Mouse (Mus musculus) urinary bladder, postnatal 36 days (tissue): Measurements from ENCODE around the gene Btn1a1.

Experiments used
- DNase-seq, 2 experiments: peaks; one replicate each; pipeline ENCODE4 v3.0.0; 2022; ENCODE audit warnings: low spot score in 2 of 2, mixed read lengths in 1 of 2

Btn1a1 gene

GRCm38 (mm10) chr13:23483153-23483552, 17.5 kb upstream of the Btn1a1 start:
- DNase-seq, result no peak

GRCm38 (mm10) chr13:23475658-23476057, 10.0 kb upstream of the Btn1a1 start:
- DNase-seq, result no peak

- DNase-seq, result peak; percentile 36 to 43
Measured at GRCm38 (mm10) chr13:23466911-23467310, 1.2 kb upstream of the Btn1a1 start.

- DNase-seq, result no peak
Measured at GRCm38 (mm10) chr13:23466306-23466705, 605 bp upstream of the Btn1a1 start.

GRCm38 (mm10) chr13:23464841-23465366, 797 bp downstream of the Btn1a1 start:
- DNase-seq, result no peak

GRCm38 (mm10) chr13:23464224-23464637, 1.5 kb downstream of the Btn1a1 start:
- DNase-seq, result peak in 1 of 2 experiments; percentile 5

- DNase-seq, result peak in 1 of 2 experiments; percentile 54
Measured at GRCm38 (mm10) chr13:23463381-23464223, 2.1 kb downstream of the Btn1a1 start.

- no peak for DNase-seq
Measured at GRCm38 (mm10) chr13:23462669-23463068, 3.0 kb downstream of the Btn1a1 start.

GRCm38 (mm10) chr13:23462063-23462462, 3.6 kb downstream of the Btn1a1 start:
- no peak for DNase-seq

GRCm38 (mm10) chr13:23459264-23459846, 6.3 kb downstream of the Btn1a1 start:
- DNase-seq, result no peak

GRCm38 (mm10) chr13:23453926-23454325, 11.8 kb downstream of the Btn1a1 start:
- DNase-seq, result no peak

- DNase-seq, result peak; percentile 72 to 74
Measured at GRCm38 (mm10) chr13:23453362-23453862, 12.3 kb downstream of the Btn1a1 start.

GRCm38 (mm10) chr13:23450398-23450797, 15.3 kb downstream of the Btn1a1 start:
- peak; percentile 67 to 74 for DNase-seq

GRCm38 (mm10) chr13:23449235-23450095, 16.2 kb downstream of the Btn1a1 start:
- no peak for DNase-seq

- no peak for DNase-seq
Measured at GRCm38 (mm10) chr13:23448758-23449157, 16.9 kb downstream of the Btn1a1 start.

GRCm38 (mm10) chr13:23446498-23446952, 19.2 kb downstream of the Btn1a1 start:
- peak in 1 of 2 experiments; percentile 79 for DNase-seq

- DNase-seq, result peak; percentile 90 to 92
Measured at GRCm38 (mm10) chr13:23445561-23446320, 20.0 kb downstream of the Btn1a1 start.

GRCm38 (mm10) chr13:23445156-23445555, 20.5 kb downstream of the Btn1a1 start:
- no peak for DNase-seq

- no peak for DNase-seq
Measured at GRCm38 (mm10) chr13:23444451-23444850, 21.2 kb downstream of the Btn1a1 start.

GRCm38 (mm10) chr13:23439901-23440300, 25.8 kb downstream of the Btn1a1 start:
- DNase-seq, result no peak

- DNase-seq, result no peak
Measured at GRCm38 (mm10) chr13:23438521-23438920, 27.2 kb downstream of the Btn1a1 start.
